ENCODE assay signal across 20 mouse cellular contexts in the genomic region with DNA sequence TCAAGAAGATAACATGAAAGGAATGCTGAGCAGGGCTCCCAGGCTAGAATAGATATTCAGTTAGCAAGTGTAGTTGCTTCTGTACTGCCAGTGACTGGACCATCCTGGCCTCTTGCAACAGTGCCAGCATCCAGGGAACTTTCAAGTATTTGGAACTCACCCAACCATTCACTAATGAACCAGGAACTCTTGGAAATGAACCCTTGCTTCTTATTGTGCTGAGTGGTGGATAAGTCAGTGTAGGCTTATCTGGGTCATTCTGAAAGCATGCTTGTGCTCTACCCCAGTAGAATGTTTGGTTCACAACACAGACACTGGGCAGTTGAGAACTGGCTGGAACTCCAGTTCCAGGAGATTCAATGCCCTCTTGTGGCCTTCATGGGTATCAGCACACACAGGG. TPM values are rescaled to one million over a fixed set of nuclear protein-coding genes. Genes with fewer than 3 reads are reported as not detected.
DNase-seq lines count a peak whose midpoint lies in the region; ATAC-seq and TF ChIP-seq lines count a peak whose summit lies in the region.
"Had no signal": no experiment of that assay in that cellular context is flagged by ENCODE, and none has a peak within 500 bp of the region (broad histone marks: within the 10 kb centered on the region; RNA-seq: fewer than 3 reads in every experiment).

No protein-coding gene starts in this region.

- no peaks in the 10 kb centered on the region for H3K27me3 ChIP-seq in heart, embryonic 12.5 days (replicated peaks)
- H3K27me3 ChIP-seq in MEL (ENCODE audit: control insufficient read depth in 1 of 2, insufficient read depth in 2 of 2, low read length in 2 of 2) = peaks cover 0 to 4% of the 10 kb centered on the region in 2 experiments; a peak in 1 of 4 replicates
- no peaks in the 10 kb centered on the region for H3K27me3 ChIP-seq in kidney, embryonic 14.5 days (ENCODE audit: control insufficient read depth, insufficient read depth, low read length)
- H3K27me3 ChIP-seq: embryonic facial prominence, embryonic 12.5 days; forebrain, embryonic 15.5 days; heart, embryonic 15.5 days; hindbrain, embryonic 15.5 days had no signal

- H3K9ac ChIP-seq in heart, embryonic 12.5 days = no peak overlapping the region
- no peak overlapping the region for H3K9ac ChIP-seq in MEL (ENCODE audit: control insufficient read depth, low read depth, low read length, poor library complexity, severe bottlenecking)
- H3K9ac ChIP-seq in kidney, embryonic 14.5 days (ENCODE audit: low read depth, low read length) = no peak overlapping the region
- H3K9ac ChIP-seq: embryonic facial prominence, embryonic 12.5 days; forebrain, embryonic 15.5 days; heart, embryonic 15.5 days; hindbrain, embryonic 15.5 days had no signal

- H3K4me2 ChIP-seq in heart, embryonic 12.5 days = no peak overlapping the region
- no peak overlapping the region for H3K4me2 ChIP-seq in kidney, embryonic 14.5 days (replicated peaks; ENCODE audit: low read depth, low read length)
- H3K4me2 ChIP-seq: embryonic facial prominence, embryonic 12.5 days; forebrain, embryonic 15.5 days; heart, embryonic 15.5 days; hindbrain, embryonic 15.5 days had no signal

- H3K36me3 ChIP-seq in heart, embryonic 12.5 days = no peaks in the 10 kb centered on the region
- no peaks in the 10 kb centered on the region for H3K36me3 ChIP-seq in MEL (ENCODE audit: control insufficient read depth in 1 of 2, insufficient read depth in 2 of 2, low read length in 2 of 2)
- no peaks in the 10 kb centered on the region for H3K36me3 ChIP-seq in kidney, embryonic 14.5 days (ENCODE audit: control insufficient read depth, insufficient read depth, low read length)
- H3K36me3 ChIP-seq: embryonic facial prominence, embryonic 12.5 days; forebrain, embryonic 15.5 days; heart, embryonic 10.5 days; heart, embryonic 15.5 days; hindbrain, embryonic 15.5 days had no signal

- no peak for ATAC-seq in heart, embryonic 12.5 days (ENCODE audit: insufficient number of reproducible peaks, low FRiP score)
- no peak for ATAC-seq in kidney, embryonic 14.5 days (ENCODE audit: low FRiP score, low TSS enrichment)
- ATAC-seq: forebrain, embryonic 15.5 days had no signal

- intact Hi-C loops in left cerebral cortex, postnatal 4 days (cut with DNase I) = no loop called here

- H3K4me1 ChIP-seq in heart, embryonic 12.5 days (replicated peaks) = peaks cover 9% of the 10 kb centered on the region
- H3K4me1 ChIP-seq in MEL (ENCODE audit: control insufficient read depth in 1 of 2, insufficient read depth in 2 of 2, low read length in 2 of 2) = no peaks in the 10 kb centered on the region
- no peaks in the 10 kb centered on the region for H3K4me1 ChIP-seq in kidney, embryonic 14.5 days (ENCODE audit: control insufficient read depth, insufficient read depth, low read length)
- H3K4me1 ChIP-seq: forebrain, embryonic 15.5 days; hindbrain, embryonic 15.5 days had no signal

- peaks cover 7% of the 10 kb centered on the region; the same call in 1 of the 2 replicates for H3K9me3 ChIP-seq in heart, embryonic 12.5 days (replicated peaks)
- no peaks in the 10 kb centered on the region for H3K9me3 ChIP-seq in MEL (replicated peaks; ENCODE audit: insufficient read depth, low read length)
- H3K9me3 ChIP-seq in kidney, embryonic 14.5 days (ENCODE audit: control insufficient read depth, low read length) = no peaks in the 10 kb centered on the region
- H3K9me3 ChIP-seq: forebrain, embryonic 15.5 days; heart, embryonic 15.5 days; hindbrain, embryonic 15.5 days had no signal

- H3K4me3 ChIP-seq in heart, embryonic 12.5 days = no peak overlapping the region
- H3K4me3 ChIP-seq in layer of hippocampus, adult 2 months = no peak overlapping the region
- no peak overlapping the region for H3K4me3 ChIP-seq in MEL (ENCODE audit: control insufficient read depth in 1 of 2, insufficient read depth in 1 of 2, low read depth in 2 of 2, low read length in 2 of 2)
- no peak overlapping the region for H3K4me3 ChIP-seq in kidney, embryonic 14.5 days (ENCODE audit: low read length)
- H3K4me3 ChIP-seq: embryonic facial prominence, embryonic 12.5 days; forebrain, embryonic 15.5 days; heart, embryonic 10.5 days; heart, embryonic 15.5 days; hindbrain, embryonic 15.5 days had no signal

- peak; percentile 37 for TF ChIP-seq CTCF in layer of hippocampus, adult 2 months (conservative IDR thresholded peaks at IDR 0.05)
- TF ChIP-seq CTCF in MEL (IDR thresholded peaks at IDR 0.05 in 2 of 3, conservative IDR thresholded peaks at IDR 0.05 in 1 of 3; ENCODE audit: control insufficient read depth in 1 of 3, insufficient read depth in 1 of 3, low read depth in 2 of 3, low read length in 3 of 3, poor library complexity in 1 of 3, severe bottlenecking in 1 of 3) = peak; percentile 8 to 27 (median 21); a peak in 3 of 6 replicates

- no peak for TF ChIP-seq POLR2A in MEL (IDR thresholded peaks at IDR 0.05; ENCODE audit: control insufficient read depth in 1 of 2, insufficient read depth in 1 of 2, low read depth in 1 of 2, low read length in 2 of 2, poor library complexity in 1 of 2)

- TF ChIP-seq EP300 in MEL (IDR thresholded peaks at IDR 0.05; ENCODE audit: low read depth in 1 of 2, low read length in 2 of 2) = no peak

- no peak overlapping the region for H3K27ac ChIP-seq in heart, embryonic 12.5 days (ENCODE audit: poor library complexity, severe bottlenecking)
- H3K27ac ChIP-seq in layer of hippocampus, adult 2 months = no peak overlapping the region
- no peak overlapping the region for H3K27ac ChIP-seq in MEL (ENCODE audit: control insufficient read depth, low read depth, low read length)
- H3K27ac ChIP-seq in kidney, embryonic 14.5 days (ENCODE audit: low read depth, low read length) = no peak overlapping the region
- H3K27ac ChIP-seq: embryonic facial prominence, embryonic 12.5 days; forebrain, embryonic 15.5 days; heart, embryonic 10.5 days; heart, embryonic 15.5 days; hindbrain, embryonic 15.5 days had no signal

- no peak; the same call in 1 of the 2 replicates for TF ChIP-seq RAD21 in MEL (IDR thresholded peaks at IDR 0.05; ENCODE audit: low read depth, low read length)

- no peaks in the 10 kb centered on the region for H3K79me2 ChIP-seq in MEL (ENCODE audit: control insufficient read depth, insufficient read depth, low read length, poor library complexity)

- DNase-seq in heart, adult 11 months = peak; percentile 78
- DNase-seq in layer of hippocampus, adult 2 months (ENCODE audit: low spot score in 2 of 2) = no peak
- DNase-seq in layer of hippocampus, postnatal 10 days (ENCODE audit: low spot score in 2 of 2) = no peak
- no peak for DNase-seq in MEL (ENCODE audit: low read depth, low spot score)
- peak; percentile 13 for DNase-seq in ZHBTc4 (ENCODE audit: low read depth, low spot score)
- no peak for DNase-seq in left cerebral cortex, postnatal 4 days
- DNase-seq: adrenal gland, postnatal 10 days; cerebellum, adult 11 months; cerebellum, adult 9-10 months; cerebellum, postnatal 25 days; gastrocnemius, postnatal 14 days; kidney, adult 11 months had no signal

TF ChIP-seq in MEL, 35 proteins besides CTCF, POLR2A, EP300 and RAD21:
- no peak for TF ChIP-seq JUND (IDR thresholded peaks at IDR 0.05; ENCODE audit: low read depth, low read length)
- no peak for TF ChIP-seq TBP (IDR thresholded peaks at IDR 0.05; ENCODE audit: low read depth, low read length)
- no peak for TF ChIP-seq ZMIZ1 (IDR thresholded peaks at IDR 0.05; ENCODE audit: low read depth, low read length)
- TF ChIP-seq ZKSCAN1 (IDR thresholded peaks at IDR 0.05; ENCODE audit: low read depth, low read length) = no peak
- TF ChIP-seq ZNF384 (IDR thresholded peaks at IDR 0.05; ENCODE audit: low read depth, low read length) = no peak
- no peak for TF ChIP-seq RCOR1 (IDR thresholded peaks at IDR 0.05; ENCODE audit: low read depth, low read length)
- TF ChIP-seq BHLHE40 (IDR thresholded peaks at IDR 0.05; ENCODE audit: borderline replicate concordance, low read depth, low read length) = no peak
- TF ChIP-seq CHD2 (IDR thresholded peaks at IDR 0.05; ENCODE audit: low read length) = no peak
- TF ChIP-seq TAL1 (IDR thresholded peaks at IDR 0.05; ENCODE audit: low read length) = no peak
- no peak for TF ChIP-seq POLR2AphosphoS2 (IDR thresholded peaks at IDR 0.05; ENCODE audit: low read length)
- no peak for TF ChIP-seq ELF1 (IDR thresholded peaks at IDR 0.05; ENCODE audit: low read depth, low read length)
- TF ChIP-seq MAX (IDR thresholded peaks at IDR 0.05; ENCODE audit: low read length) = no peak
- no peak for TF ChIP-seq UBTF (IDR thresholded peaks at IDR 0.05; ENCODE audit: borderline replicate concordance, insufficient read depth, low read depth, low read length)
- no peak for TF ChIP-seq ZC3H11A (IDR thresholded peaks at IDR 0.05; ENCODE audit: low read depth, low read length)

RNA-seq across cellular contexts. Expression of gene Tmem100, which starts 29.1 kb away (rescaled TPM):
- polyA plus RNA-seq in heart, embryonic 12.5 days (2016; fragmentation: Nextera tagmentation; extraction: Ambion mirVana) = 15.9 and 17.1 TPM in 2 replicates
- total RNA-seq in layer of hippocampus, adult 2 months (2021) = 10 to 100 TPM; 13.7 to 16.7 TPM
- total RNA-seq in layer of hippocampus, postnatal 10 days (2021) = 10 to 100 TPM; 28.2 to 30.1 TPM
- total RNA-seq in MEL (2012; rRNA removed) = not detected in 2 replicates
- polyA plus RNA-seq in MEL (2012; ENCODE audit: insufficient read depth in 1 of 2, insufficient read length in 2 of 2, low read depth in 1 of 2, low replicate concordance in 2 of 2, missing spikeins in 1 of 2) = not detected
- 10 to 100 TPM; 11.9 to 12.7 TPM for total RNA-seq in left cerebral cortex, postnatal 4 days (2021)
- 20.5 and 23.3 TPM in 2 replicates for polyA plus RNA-seq in kidney, embryonic 14.5 days (2014; fragmentation: Nextera tagmentation; extraction: Ambion mirVana)
- polyA plus RNA-seq: C2C12 had no signal

RNA-seq across cellular contexts. Expression of gene Pctp, which starts 56.5 kb away (rescaled TPM):
- 18.1 and 19.9 TPM in 2 replicates for polyA plus RNA-seq in heart, embryonic 12.5 days (2016; fragmentation: Nextera tagmentation; extraction: Ambion mirVana)
- total RNA-seq in layer of hippocampus, adult 2 months (2021) = 1 to 10 TPM in 1 of 2 experiments, under 1 TPM in 1; 0.88 to 1.2 TPM
- total RNA-seq in layer of hippocampus, postnatal 10 days (2021) = under 1 TPM; 0.78 to 0.80 TPM
- 6.4 and 7.3 TPM in 2 replicates for total RNA-seq in MEL (2012; rRNA removed)
- polyA plus RNA-seq in MEL (2012; ENCODE audit: insufficient read depth in 1 of 2, insufficient read length in 2 of 2, low read depth in 1 of 2, low replicate concordance in 2 of 2, missing spikeins in 1 of 2) = 10 to 100 TPM in 1 of 2 experiments, not detected in 1; 10.2 TPM
- total RNA-seq in left cerebral cortex, postnatal 4 days (2021) = under 1 TPM; 0.74 to 0.76 TPM
- 7.1 and 9.8 TPM in 2 replicates for polyA plus RNA-seq in kidney, embryonic 14.5 days (2014; fragmentation: Nextera tagmentation; extraction: Ambion mirVana)

Comparison
In these comparisons a context has a peak if more than half of its experiments do, and no peak if none do; other contexts are left out.
1. DNase-seq: peak in heart, adult 11 months (single experiment) and ZHBTc4 (single experiment); none in layer of hippocampus, adult 2 months (0 of 2), layer of hippocampus, postnatal 10 days (0 of 2), MEL (single experiment) and left cerebral cortex, postnatal 4 days (single experiment).
2. RNA of gene Tmem100, which starts 29.1 kb away (total RNA-seq): 28.2 to 30.1 TPM in layer of hippocampus, postnatal 10 days, 13.7 to 16.7 TPM in layer of hippocampus, adult 2 months and 11.9 to 12.7 TPM in left cerebral cortex, postnatal 4 days; not detected in MEL; every median in the first group is over 10 times any median in the second.